Mouse (Mus musculus) v-Abl transformed pro-B cells (cell line): ENCODE results near the gene Prrc2a.
"Not testable (repeated sequence)": the region's sequence is repeated elsewhere in the genome, so short reads cannot be mapped to it uniquely, and the experiment has no call there.

Source experiments
- in situ Hi-C, 2 experiments: fragments of 400-800 bp; cut with MboI; formaldehyde crosslinking; loops; one replicate each; pipeline ENCODE4 v1.15.1; 2025; ENCODE audit not compliant: unreplicated experiment in 2 of 2

Prrc2a gene

GRCm38 (mm10) chr17:35139269-35139668 lies 25.4 kb downstream of the Prrc2a start:
- in situ Hi-C loops: loop anchor here in 1 of 2 experiments (25.0 kb wide), 1 partner anchor 373 kb away; the partner anchor contains the start of genes Cchcr1, Pou5f1 and Tcf19

- in situ Hi-C loops: loop anchor here in 1 of 2 experiments (25.0 kb wide), 1 partner anchor 377 kb away; the partner anchor contains the start of genes Cchcr1, Pou5f1 and Tcf19
Observed at GRCm38 (mm10) chr17:35135591-35136320, 28.9 kb downstream of the Prrc2a start.

- in situ Hi-C loops: loop anchor here in 1 of 2 experiments (25.0 kb wide), 1 partner anchor 377 kb away; the partner anchor contains the start of genes Cchcr1, Pou5f1 and Tcf19
Observed at GRCm38 (mm10) chr17:35134801-35135590, 29.7 kb downstream of the Prrc2a start, which contains the start of gene Bag6. Gene Bag6, plus strand, starts transcription at chr17:35135178.

GRCm38 (mm10) chr17:35133517-35133916 lies 31.2 kb downstream of the Prrc2a start:
- in situ Hi-C loops: loop anchor here in 1 of 2 experiments (25.0 kb wide), 1 partner anchor 379 kb away; the partner anchor contains the start of genes Cchcr1, Pou5f1 and Tcf19

GRCm38 (mm10) chr17:35132174-35132560 lies 32.5 kb downstream of the Prrc2a start:
- in situ Hi-C loops: loop anchor here in 1 of 2 experiments (25.0 kb wide), 1 partner anchor 380 kb away; the partner anchor contains the start of genes Cchcr1, Pou5f1 and Tcf19

- in situ Hi-C loops: loop anchor here in 1 of 2 experiments (25.0 kb wide), 1 partner anchor 381 kb away; the partner anchor contains the start of genes Cchcr1, Pou5f1 and Tcf19
Observed at GRCm38 (mm10) chr17:35131500-35132173, 33.1 kb downstream of the Prrc2a start, which contains the start of gene Apom. Gene Apom, minus strand, starts transcription at chr17:35132050.

GRCm38 (mm10) chr17:35131038-35131437 lies 33.7 kb downstream of the Prrc2a start:
- in situ Hi-C loops: loop anchor here in 1 of 2 experiments (25.0 kb wide), 1 partner anchor 381 kb away; the partner anchor contains the start of genes Cchcr1, Pou5f1 and Tcf19

- in situ Hi-C loops: loop anchor here in 1 of 2 experiments (5.0 to 25.0 kb wide), 2 partner anchors 103 to 383 kb away; partner anchors contain the start of genes Atp6v1g2, Cchcr1, Pou5f1 and Tcf19
Observed at GRCm38 (mm10) chr17:35128996-35129395, 35.7 kb downstream of the Prrc2a start.

GRCm38 (mm10) chr17:35127017-35127416 lies 37.7 kb downstream of the Prrc2a start:
- in situ Hi-C loops: loop anchor here in 1 of 2 experiments (5.0 to 25.0 kb wide), 2 partner anchors 105 to 385 kb away; partner anchors contain the start of genes Atp6v1g2, Cchcr1, Pou5f1 and Tcf19

- in situ Hi-C loops: loop anchor here in 1 of 2 experiments (5.0 to 25.0 kb wide), 2 partner anchors 106 to 386 kb away; partner anchors contain the start of genes Atp6v1g2, Cchcr1, Pou5f1 and Tcf19
Observed at GRCm38 (mm10) chr17:35126206-35126611, 38.5 kb downstream of the Prrc2a start, which contains the start of gene D17H6S53E. Gene D17H6S53E, plus strand, starts transcription at chr17:35126373.

GRCm38 (mm10) chr17:35125578-35125977 lies 39.1 kb downstream of the Prrc2a start:
- in situ Hi-C loops: loop anchor here in 1 of 2 experiments (5.0 to 25.0 kb wide), 2 partner anchors 107 to 387 kb away; partner anchors contain the start of genes Atp6v1g2, Cchcr1, Pou5f1 and Tcf19

GRCm38 (mm10) chr17:35125081-35125480 lies 39.6 kb downstream of the Prrc2a start:
- in situ Hi-C loops: loop anchor here in 1 of 2 experiments (5.0 to 25.0 kb wide), 2 partner anchors 107 to 387 kb away; partner anchors contain the start of genes Atp6v1g2, Cchcr1, Pou5f1 and Tcf19

GRCm38 (mm10) chr17:35124261-35124896 lies 40.3 kb downstream of the Prrc2a start:
- in situ Hi-C loops: not testable (repeated sequence)

- in situ Hi-C loops: not testable (repeated sequence)
Observed at GRCm38 (mm10) chr17:35123287-35123686, 41.4 kb downstream of the Prrc2a start.

- in situ Hi-C loops: no loop called here
Observed at GRCm38 (mm10) chr17:35121871-35122303, 42.8 kb downstream of the Prrc2a start, which contains the start of gene Csnk2b. Gene Csnk2b, minus strand, starts transcription at chr17:35122053.

GRCm38 (mm10) chr17:35121143-35121799 lies 43.4 kb downstream of the Prrc2a start, which contains the start of gene Gpank1:
Gene Gpank1, plus strand, starts transcription at chr17:35121455.
- in situ Hi-C loops: no loop called here

GRCm38 (mm10) chr17:35120745-35121142 lies 44.0 kb downstream of the Prrc2a start:
- in situ Hi-C loops: no loop called here
